Mouse (Mus musculus) CD4-positive helper T cell, adult 2 months (primary cell): ENCODE data around the gene 2610528A11Rik.
A peak's percentile ranks its signal among the peaks of the same experiment; 100 is the strongest.
"Not testable (repeated sequence)": the region's sequence is repeated elsewhere in the genome, so short reads cannot be mapped to it uniquely, and the experiment has no call there.

ENCODE experiments used
- DNase-seq: peaks from one replicate; pipeline ENCODE4 v3.0.0-alpha.2; 2012; ENCODE audit warnings: low read depth, missing footprints, low spot score

Gene 2610528A11Rik

DNA sequence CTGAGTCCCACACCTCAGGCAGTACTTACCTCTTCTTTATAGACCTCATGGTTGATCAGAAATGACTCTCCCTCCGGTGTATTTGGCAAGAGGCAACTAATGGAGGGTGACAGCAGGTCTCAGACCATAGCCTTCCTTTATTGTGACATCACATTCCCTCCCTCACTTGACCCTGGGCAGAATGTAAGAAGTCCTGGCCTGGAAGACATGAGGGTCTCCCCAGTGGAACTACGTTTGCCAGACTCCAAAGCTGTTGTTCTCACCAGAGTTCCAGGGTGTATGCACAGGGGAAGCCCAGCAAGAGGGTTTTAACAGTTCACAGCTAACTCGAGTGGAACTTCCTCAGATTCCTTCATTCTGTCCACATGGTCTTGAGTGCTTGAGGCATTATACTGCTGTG is at the start of gene 2610528A11Rik:
TSS of gene 2610528A11Rik (minus strand) at position 101 of the 400 bp plus-strand sequence.
- no peak for DNase-seq

DNA sequence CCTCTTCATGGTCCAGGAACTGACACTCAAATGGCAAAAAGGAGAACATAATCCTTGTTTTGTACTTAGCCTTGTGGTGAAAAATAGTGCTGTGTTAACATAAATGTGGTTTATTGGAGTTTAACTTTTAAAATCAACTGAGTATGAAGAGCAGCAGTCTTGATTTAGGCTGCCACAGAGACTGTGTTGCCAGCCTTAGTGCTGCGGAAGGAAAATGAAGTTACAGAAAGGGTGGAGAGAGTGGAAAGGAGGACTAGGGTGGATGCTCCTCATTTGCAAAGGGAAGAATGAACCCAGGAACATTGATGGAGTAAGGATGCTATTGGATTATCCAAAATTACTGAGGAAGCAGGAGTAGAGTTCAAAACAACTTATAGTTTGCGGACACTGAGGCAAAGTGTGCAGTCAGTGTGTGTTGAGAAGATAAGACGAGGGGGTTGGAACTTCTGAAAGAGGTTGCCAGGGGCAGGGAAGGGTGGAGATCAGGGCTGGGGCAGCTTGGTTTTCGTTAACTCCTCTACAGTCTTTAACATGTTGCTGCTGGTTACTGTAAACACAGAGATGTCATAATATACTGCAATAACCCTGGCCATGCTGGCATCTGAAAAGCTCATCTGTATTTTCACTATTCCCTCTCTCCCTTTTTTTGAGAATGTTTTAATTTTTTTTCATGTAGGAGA is 49.6 kb upstream of the 2610528A11Rik start:
- DNase-seq, result no peak

DNA sequence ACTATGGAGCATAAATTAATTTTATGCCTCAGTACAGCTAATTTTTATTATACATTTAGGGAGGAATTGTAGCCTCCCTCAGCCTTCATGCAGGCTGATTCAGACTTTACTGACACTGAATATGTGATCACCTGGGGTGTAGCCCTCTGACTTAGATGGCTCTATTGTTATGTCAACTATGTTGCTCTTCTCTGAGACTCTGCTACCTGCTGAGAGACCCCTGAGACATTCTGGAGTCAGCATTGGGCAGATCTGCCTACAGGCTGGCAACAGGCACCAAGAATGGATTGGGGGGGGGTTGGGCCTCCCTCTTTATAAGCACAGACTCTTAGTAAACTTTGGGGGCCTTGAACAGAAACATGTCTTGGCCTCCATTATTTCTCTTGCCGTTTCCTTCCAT is 40.6 kb upstream of the 2610528A11Rik start:
- DNase-seq, result no peak

DNA sequence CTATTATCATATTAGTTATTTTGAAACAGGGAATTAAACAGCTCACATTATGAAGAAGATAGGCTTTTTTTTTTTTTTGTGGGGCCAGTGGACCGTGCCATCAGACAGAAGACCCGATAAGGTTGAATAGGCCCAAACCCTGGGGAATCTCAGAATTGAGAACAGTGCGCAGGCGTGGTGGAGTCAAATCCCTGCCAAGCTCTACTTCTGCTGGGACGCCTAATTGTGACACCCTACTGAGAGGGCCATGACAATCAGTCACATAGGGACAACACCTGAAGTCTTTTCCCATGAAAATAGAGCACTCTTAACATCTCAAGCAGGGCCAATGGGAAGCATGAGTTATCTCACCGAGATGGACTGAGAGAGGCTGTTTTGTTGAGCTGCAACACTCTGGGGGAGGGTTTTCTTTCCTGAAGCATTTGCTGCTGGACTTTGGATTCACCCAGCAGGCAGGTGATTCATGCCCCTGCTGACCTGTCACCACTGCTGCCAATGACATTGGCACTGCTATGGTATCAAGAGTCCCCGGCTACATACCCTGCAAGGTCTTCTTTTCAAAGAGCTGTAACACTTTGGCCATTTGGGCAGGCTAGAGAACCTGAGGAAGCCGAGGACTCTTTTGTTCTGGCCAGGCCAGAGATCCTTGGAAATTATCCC is 25.4 kb upstream of the 2610528A11Rik start:
- DNase-seq, result no peak

DNA sequence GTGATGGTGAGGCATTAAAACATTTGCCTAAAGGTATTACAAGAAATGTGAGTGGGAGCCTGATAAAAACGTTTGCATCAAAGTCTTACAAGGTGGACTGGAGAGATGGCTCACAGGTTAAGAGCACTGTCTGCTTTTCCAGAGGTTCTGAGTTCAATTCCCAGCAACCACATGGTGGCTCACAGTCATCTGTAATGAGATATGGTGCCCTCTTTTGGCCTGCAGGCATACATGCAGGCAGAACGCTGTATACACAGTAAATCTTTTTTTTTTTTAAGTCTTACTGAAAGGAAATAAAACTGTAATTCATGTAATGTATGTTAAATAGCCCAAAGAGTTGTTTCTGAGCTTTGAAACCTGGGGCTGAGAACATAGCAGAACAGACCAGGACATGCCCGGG is 23.8 kb upstream of the 2610528A11Rik start:
- DNase-seq, result not testable (repeated sequence)

DNA sequence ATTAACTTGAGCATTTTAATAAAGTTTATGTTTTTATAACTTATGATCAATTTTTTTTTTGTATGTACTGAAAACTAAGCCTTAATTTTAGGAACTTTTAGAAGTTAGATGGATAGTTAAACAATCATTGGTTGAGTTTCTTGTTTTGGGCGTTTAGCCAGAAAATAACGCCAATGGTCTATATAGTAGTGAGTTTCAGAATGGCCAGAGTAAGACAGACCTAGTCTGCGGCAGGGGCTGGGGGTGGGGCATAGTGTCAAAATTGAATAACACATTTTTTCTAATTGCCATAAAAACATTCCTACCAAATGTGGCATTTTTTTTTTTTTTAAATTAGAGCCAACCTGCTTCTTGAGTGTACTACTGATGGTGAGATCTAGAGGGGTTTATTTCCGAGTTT is 22.3 kb upstream of the 2610528A11Rik start:
- DNase-seq, result no peak

DNA sequence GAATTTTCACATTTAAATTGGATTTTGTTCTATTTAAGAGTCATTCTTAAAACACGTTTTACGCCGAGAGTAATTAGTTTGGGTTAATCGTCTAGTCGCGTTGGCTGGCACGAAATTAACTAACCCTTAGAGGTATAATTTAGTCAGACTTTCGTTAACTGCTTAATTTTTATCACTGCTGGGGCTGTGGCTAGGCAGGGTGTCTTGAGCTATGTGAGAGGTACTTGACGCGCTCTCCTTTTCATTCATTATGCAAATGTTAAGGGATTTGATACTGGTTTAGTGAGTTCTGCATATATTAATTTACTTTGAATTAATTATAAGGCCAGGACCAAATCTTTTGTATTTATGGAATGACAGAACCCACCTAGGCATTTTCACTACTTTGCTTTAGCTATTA is 21.8 kb upstream of the 2610528A11Rik start:
- no peak for DNase-seq

DNA sequence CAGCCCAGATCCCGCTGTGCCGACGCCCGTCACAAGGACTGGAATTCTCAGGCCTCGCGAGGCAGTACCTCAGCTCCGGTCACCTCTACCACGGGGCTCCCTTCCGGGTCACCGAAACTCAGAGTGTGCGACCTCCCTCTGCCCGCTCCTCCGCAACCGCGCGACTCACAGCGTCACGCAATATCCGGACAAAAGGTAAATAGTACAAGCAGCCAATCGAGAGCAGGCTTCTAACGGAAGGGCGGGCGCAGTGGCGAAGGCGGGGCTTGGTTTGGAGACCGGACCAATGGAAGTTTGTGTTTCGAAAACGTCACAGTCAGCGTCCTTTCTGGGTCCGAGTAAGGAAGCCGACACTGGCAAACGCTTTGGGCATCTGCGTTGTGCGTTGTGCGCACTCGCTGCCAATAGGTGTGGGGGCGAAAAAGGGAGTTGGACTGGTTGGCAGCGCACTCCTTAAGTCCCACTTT is 21.3 kb upstream of the 2610528A11Rik start, which contains the start of gene Ghitm:
TSS of gene Ghitm (minus strand) at position 146 of the 467 bp plus-strand sequence.
- peak; percentile 98 for DNase-seq

DNA sequence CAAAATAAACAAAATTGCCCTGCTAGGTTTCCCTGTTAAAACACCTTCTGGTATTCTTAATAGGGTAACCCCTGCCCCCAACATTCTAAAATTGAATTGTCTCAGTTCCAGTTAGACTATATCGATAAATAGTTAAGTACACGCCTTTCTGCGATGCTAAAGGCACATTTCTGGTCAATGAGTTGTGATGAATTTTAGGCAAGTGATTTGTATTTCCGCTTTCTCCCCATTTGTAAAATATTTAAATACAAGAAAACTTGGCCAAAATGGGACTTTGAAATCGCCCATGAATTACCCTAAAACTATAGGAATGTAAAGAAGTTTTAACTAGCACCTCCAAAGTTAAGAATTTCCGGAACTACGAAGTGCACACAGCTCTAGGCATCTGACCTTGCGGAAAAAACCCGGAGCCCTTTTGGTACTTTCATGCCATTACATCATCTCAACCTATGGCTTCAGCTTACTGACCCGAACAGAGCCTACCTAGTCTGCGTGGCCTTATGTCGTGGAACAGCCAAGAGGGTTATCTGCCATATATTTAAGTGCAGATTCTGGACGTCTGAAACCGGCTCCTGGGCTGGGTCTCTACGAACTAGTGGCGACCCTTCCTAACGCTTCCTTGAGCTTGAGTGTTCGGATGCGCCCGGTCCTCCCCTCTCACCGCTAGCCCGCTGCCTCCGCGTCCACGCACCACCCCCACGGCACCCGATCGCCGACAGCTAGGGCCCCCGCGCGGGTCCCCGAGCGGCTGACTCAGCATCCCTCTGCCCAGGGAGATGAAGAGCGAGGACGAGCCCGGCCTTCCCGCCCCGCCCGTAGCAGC is 20.7 kb upstream of the 2610528A11Rik start:
- DNase-seq, result peak; percentile 77

DNA sequence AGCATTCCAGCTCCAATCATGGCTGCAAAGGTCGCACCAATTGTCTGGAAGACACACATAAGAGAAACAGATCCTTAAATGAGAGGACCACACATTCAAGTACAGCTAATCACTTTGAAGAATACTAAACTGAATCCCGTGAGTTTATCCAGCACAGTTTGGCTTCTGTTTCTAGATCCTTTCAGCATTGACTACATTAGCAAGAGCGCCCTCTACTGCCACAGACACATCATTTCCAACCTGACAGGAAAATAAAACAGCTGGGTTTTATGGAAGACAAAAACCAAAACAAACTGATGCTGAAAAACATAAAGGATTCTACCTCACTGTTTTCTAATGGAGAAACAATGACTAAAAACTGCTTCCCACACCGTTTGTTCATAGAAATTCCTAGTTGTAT is 13.8 kb upstream of the 2610528A11Rik start:
- DNase-seq, result peak; percentile 48

DNA sequence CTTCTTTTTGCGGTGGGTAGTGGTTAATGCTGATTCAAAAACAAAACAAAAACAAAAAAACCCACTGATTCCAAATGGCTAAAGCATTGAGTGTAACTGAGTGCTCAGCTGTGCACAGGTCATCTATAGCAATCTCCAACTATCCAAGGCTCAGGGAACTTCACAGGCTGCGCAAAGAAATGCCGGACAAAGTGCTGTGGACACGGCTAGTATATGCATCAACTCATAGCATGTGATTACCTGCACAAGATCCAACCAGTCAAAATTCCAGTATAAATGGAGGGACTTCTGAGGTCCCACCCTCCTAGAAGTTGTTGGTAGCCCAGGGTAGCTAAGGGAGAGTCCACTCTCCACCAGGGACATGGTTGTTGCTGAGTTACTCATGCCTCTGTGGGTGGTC is 5.4 kb upstream of the 2610528A11Rik start:
- DNase-seq, result no peak

DNA sequence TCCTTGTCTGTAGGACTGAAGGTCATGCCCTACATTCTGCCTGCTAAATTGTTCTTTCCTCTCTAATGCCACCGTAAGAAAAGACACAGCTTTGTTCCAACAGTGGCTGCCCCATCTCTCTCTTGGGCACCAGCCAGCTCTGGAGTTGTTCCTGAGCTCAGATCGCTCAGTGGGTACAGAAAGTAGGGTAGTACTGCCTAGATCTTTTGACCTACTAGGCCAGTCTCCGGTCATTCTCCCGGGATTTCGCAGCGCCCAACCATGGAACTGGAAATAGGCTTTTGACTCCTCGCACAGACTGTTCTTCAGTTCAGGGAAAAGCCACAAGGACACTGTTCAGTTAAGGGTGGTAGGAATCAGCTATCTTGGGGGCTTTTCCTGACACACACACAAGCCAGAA is 891 bp downstream of the 2610528A11Rik start:
- no peak for DNase-seq

DNA sequence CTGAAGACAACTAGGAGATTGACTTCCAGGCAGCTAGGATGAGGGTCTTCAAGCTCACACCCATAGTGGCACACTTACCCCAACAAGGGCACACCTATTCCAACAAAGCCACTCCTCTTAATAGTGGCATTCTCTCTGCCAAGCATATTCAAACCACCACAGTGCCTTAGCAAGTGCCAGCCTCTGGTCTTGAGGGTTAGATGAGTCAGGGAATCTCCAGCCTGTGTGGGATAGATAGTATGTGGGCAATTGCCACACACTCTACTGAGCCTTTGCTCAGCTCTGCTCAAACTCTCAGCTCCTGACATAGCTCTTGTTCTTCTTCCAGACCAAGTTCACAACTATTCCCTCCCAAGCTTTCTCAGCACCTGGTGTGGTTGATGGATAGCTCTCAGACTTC is 2.5 kb downstream of the 2610528A11Rik start:
- no peak for DNase-seq

DNA sequence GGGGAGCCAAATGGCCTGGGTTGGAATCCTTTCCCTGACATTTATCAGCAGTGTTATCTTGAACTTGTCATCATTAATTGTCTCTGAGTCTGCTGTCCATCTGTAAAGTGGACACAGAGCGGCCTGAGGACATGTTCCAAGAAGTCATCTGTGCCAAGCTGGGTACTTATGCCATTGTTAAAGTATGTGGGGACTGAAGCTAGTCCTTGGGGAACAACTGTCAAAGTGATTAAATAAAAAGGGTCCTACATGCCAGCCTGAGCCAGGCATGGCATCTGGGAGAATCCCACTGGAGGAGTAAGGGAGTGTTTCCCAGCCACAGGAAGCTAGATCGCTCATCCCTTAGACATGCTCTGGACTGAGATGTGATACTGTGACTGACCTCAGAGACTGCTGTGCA is 3.4 kb downstream of the 2610528A11Rik start:
- no peak for DNase-seq

DNA sequence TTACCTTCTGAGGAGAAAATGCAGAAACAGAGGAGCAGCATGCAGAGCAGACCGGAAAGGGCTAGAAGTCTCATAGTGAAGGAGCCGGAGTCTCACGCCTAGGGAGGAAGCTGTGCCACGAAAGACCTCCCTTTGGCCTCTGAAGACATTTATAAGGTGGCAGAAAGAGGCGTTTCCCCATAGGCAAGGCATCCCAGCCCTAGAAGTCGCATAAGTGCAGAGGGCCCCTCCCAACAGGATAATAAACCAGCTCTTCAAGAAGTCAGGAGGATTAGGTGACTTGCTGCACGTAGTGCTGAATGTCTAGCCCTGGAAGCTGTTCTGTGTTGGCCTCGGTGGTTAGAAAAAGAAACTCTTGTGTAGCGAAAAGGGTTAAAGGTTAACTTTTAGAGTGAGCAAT is 3.8 kb downstream of the 2610528A11Rik start:
- no peak for DNase-seq

DNA sequence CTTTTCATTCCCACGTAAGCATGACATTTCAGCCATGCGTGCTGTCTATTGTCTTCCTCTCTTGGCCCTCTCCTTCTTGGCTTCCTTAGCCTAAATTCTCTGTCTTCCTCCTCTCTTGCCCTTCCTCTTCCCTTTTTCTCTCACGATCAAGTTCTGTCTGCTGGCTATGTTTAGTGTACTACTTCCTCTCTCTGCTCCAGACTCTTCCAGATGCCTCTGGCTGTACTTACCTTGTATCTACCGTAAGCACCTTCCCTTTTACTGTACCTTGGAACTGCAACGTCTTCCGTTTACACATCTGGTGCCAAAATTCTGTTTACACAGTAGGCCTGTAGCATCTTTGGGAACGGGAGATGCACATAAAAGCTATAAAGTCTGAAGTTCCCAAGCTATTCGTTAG is 4.4 kb downstream of the 2610528A11Rik start:
- no peak for DNase-seq

DNA sequence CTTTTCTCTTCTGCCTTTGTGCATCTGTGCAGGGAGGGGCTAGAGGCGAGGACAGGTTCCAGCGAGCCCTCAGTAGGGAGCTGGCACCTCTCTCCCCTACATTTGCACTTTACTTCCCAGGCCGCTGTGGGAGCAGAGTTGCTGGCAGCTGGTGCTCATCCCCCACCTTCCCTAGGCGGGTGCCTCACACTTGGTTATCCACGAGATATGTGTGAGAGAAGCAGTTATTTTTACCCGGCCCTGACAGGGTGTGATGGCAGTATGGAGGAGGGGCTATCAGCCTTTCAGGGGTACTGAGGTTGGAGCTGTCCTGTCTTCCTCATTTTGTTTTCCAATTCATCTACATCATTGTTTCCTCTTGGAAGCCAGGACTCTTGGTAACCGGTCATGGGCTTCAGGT is 8.0 kb downstream of the 2610528A11Rik start:
- no peak for DNase-seq

DNA sequence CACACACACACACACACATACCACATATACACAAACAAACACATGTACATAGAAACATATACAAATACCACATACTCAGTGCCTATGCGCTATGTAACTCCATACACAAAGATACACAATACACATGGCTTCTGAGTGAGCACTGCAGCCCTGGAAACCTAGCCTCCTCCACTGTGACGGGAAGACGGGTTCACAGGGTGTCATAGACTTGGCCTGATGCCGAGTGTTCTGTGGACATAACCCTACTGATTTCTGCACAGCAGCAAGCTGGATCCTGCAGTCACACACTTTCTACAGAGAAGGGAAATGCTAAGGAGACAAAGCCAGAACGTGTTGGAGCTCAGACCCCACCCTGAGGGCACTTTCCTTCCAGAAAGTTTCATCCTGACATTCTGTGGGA is 9.1 kb downstream of the 2610528A11Rik start:
- DNase-seq, result no peak

DNA sequence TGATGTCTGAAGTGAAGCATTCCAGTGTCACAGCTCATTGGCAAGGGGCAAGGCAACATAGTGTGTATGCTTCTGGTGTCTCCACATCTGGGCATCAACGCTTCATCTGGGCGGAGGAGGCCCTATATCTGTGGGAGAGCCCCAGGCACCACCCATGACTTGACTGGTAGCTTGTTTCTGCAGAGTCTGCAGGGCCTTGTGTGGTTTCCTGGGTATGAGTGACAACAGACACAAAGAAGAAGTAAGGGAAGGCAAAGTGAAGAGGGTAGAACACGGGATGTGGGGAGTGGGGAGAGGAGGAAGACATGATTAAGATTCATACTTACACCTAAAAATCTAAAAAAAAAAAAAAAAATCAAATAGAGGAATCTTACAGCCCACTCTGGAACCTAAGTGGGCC is 11.3 kb downstream of the 2610528A11Rik start:
- DNase-seq, result no peak

DNA sequence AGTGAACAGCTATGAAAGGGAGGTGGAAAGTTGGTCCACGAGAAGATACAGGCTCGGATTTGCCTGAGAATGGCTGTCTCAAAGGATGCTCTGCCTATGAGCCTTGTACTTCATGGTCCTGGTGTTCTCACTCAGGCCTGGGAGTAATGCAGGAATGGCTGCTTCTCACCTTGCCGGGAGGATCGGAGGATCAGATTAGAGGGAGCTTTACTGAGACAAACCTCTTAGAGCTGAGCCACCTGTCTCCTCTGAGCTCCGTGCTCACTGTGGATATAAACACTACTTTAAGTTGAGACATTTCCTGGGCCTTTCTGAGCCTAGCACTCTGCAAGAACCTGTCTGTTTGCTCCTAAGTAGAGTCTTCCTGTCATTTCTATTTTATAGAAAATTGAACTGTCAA is 12.3 kb downstream of the 2610528A11Rik start:
- no peak for DNase-seq

DNA sequence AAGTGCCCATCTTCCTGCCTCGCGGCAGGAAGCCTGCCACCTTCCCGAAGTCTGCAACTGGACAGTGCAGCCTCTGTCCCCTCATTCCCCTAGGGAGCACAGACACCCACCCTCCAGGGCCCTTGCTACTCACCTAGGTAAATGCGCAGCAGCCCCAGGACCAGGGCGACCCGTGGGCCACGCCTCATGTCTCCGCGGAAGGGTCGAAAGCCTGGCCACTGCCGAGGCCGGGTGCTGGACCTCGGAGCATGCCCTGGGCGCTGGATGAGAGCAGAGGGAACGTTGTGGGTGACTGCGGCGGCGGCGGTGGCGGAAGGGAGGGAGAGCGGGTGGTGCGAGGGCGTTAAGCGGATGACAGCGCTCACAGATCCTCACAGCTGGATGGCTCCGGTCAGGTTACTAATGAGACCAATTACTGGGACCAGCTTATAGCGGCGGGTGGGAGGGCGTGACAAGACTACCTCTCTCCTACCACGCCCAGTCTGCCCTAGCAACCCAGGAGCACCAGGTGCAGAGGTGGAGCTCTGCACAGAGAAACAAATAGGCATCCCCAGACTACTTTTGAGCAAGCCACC is 15.8 kb downstream of the 2610528A11Rik start, which contains the start of gene Cdhr1:
TSS of gene Cdhr1 (minus strand) at position 392 of the 575 bp plus-strand sequence.
- no peak for DNase-seq

DNA sequence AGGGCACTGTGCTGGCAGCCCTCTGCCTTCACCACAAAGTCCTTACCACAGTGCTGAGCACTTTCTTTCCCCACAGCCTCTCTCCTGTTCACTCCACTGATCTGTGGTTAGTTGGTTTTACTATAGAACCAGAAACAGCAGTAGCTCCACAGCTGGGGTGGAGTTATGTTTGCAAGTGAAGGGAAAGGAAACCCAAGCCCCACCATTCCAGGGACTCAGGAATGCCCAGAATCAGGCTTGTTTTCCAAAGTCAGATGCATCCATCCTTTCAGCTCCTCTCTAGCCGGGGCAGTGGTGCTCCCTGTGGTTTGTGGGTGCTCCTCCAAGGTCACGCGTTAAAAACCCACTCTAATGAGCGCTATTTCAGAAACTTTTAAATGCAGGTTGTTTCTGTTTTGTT is 18.3 kb downstream of the 2610528A11Rik start:
- no peak for DNase-seq
